Mouse (Mus musculus) olfactory bulb, adult 2 months (tissue): ENCODE measurements around the gene Zbtb34.

ENCODE experiments used
- CTCF ChIP-seq: fragments of 200-500 bp; IDR thresholded peaks from 2 replicates; pipeline ENCODE4 v1.5.1; 2012; ENCODE audit warnings: low read depth, mild to moderate bottlenecking, low read length, moderate library complexity; ENCODE audit not compliant: insufficient read depth
- POLR2A ChIP-seq: fragments of 200-500 bp; IDR thresholded peaks from 2 replicates; pipeline ENCODE4 v1.6.1; 2012; ENCODE audit warnings: mild to moderate bottlenecking, low read depth, low read length, moderate library complexity; ENCODE audit not compliant: insufficient read depth

DNA sequence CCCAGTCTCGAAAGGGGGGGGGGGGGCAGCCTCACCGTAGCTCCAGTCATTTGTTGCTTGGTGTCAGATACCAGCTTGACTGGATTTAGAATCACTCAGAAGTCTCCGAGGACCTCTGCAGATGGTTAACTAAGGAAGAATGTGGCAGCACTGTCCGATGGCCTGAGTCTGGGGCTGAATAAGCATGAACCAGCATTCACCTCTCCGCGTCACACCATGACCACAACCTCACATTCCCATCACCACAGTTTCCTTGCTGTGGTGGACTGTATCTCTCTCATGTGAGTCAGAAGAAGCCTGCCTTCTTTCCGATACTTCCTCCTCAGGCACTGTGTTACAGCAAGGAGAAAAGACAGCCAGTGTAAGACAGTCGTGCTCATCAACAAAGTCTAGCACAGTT, 71.9 kb downstream of the Zbtb34 start:
- no peak for TF ChIP-seq POLR2A
- no peak for TF ChIP-seq CTCF
